Mouse (Mus musculus) G1E (cell line): ENCODE results near the gene Olfr750.

Experiments used
- CTCF ChIP-seq: IDR thresholded peaks from 2 replicates; pipeline ENCODE4 v1.5.1; 2012; ENCODE audit warnings: low read depth, low read length, inconsistent platforms, mixed read lengths
- TAL1 ChIP-seq: conservative IDR thresholded peaks from 2 replicates; pipeline ENCODE4 v1.6.1; 2012; ENCODE audit warnings: low read depth, low read length, inconsistent platforms, mixed read lengths

DNA sequence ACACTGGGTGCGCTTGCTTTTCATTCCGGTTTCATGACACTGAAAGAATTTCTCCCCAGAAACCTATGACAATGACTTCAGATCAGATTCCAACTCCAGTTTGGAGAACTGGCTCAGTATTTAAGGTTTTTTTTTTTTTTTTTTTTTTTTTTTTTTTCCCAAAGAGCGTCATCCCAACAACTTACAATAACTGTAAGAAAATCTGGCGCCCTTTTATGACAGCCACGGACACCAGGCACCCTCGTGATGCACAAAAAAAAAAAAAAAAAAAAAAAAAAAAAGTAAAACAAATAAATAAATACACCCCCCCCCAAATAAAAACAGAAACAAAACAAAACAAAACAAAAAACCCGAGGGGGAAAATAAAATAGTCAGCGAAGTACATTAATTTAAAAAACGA is 13.5 kb upstream of the Olfr750 start:
- TF ChIP-seq TAL1 (no peak), CTCF (no peak)
